Comparison of ENCODE assay signal across 8 mouse cellular contexts in the genomic region with DNA sequence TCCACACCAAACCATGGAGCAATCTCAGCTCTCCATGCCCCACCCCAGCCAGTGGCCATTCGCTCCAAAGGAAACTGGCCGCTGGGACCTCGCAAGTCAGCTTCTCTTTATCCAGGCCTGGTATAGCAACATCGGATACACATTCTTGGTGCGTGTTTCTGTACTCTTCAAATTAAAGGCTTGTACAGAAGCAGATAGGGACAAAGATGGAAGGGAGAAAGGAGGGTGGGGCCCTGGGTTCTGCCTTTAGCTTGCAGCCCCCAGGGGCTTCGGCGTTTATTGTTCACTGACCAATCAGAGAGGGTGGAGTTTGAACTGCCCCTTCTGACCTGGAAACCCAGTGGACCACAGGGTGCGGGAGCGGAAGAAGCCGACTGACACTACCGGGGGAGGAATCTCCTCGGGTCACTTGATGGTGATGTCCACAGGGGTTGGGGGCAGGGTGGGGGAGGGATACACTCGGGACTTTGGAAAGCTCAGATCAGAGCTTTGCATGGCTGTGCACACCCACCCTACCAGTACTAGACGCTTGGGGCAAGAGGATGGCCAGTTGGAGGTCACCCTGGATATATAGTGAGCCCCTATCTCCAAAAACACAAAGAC. TPM values are rescaled to one million over a fixed set of nuclear protein-coding genes. Genes with fewer than 3 reads are reported as not detected.
DNase-seq lines count a peak whose midpoint lies in the region; ATAC-seq and TF ChIP-seq lines count a peak whose summit lies in the region.

No protein-coding gene starts in this region.

- H3K79me2 ChIP-seq in heart, adult 2 months (replicated peaks; ENCODE audit: control insufficient read depth, insufficient read depth, low read length) = no peaks in the 10 kb centered on the region

- peak; percentile 27; the same call in 1 of the 2 replicates for ATAC-seq in hindbrain, embryonic 13.5 days (ENCODE audit: low FRiP score)
- no peak for ATAC-seq in limb, embryonic 15.5 days (ENCODE audit: insufficient number of reproducible peaks, low FRiP score, low TSS enrichment, low read depth)

- no peak for TF ChIP-seq CTCF in heart, adult 2 months (IDR thresholded peaks at IDR 0.05)

- H3K4me3 ChIP-seq in heart, adult 2 months = peak overlapping the region; percentile 65
- H3K4me3 ChIP-seq in hindbrain, embryonic 13.5 days = peak overlapping the region; percentile 76
- H3K4me3 ChIP-seq in limb, embryonic 15.5 days = peak overlapping the region; percentile 73

- peak overlapping the region; percentile 70 for H3K27ac ChIP-seq in heart, adult 2 months
- peak overlapping the region; percentile 88 for H3K27ac ChIP-seq in hindbrain, embryonic 13.5 days
- no peak overlapping the region; the same call in 1 of the 2 replicates for H3K27ac ChIP-seq in limb, embryonic 15.5 days

- intact Hi-C loops in heart, adult 2 months (cut with DNase I) = loop anchor here (2.0 to 5.0 kb wide), 2 partner anchors 23 to 142 kb away; a partner anchor contains a TSS
- intact Hi-C loops in heart, postnatal 25 days (cut with DNase I) = loop anchor here (5.0 to 10.0 kb wide), 2 partner anchors 85 to 142 kb away; no protein-coding TSS in a partner anchor
- intact Hi-C loops in left cerebral cortex, postnatal 4 days (cut with DNase I) = loop anchor here (5.0 kb wide), 2 partner anchors 42 to 57 kb away; no protein-coding TSS in a partner anchor

- no peaks in the 10 kb centered on the region for H3K9me3 ChIP-seq in hindbrain, embryonic 13.5 days
- H3K9me3 ChIP-seq in limb, embryonic 15.5 days = no peaks in the 10 kb centered on the region

- H3K9ac ChIP-seq in heart, adult 2 months (ENCODE audit: low read depth, low read length) = peak overlapping the region; percentile 94; the same call in 1 of the 2 replicates
- H3K9ac ChIP-seq in hindbrain, embryonic 13.5 days = peak overlapping the region; percentile 87
- peak overlapping the region; percentile 84 for H3K9ac ChIP-seq in limb, embryonic 15.5 days

- no peak for TF ChIP-seq POLR2A in heart, adult 2 months (IDR thresholded peaks at IDR 0.05; ENCODE audit: insufficient read depth, low read depth, low read length)

- DNase-seq in heart, adult 2 months = peak; percentile 45 to 53
- DNase-seq in heart, postnatal 25 days (ENCODE audit: low spot score) = no peak
- DNase-seq in embryo, embryonic 10.5 days (ENCODE audit: low spot score) = peak; percentile 63
- peak; percentile 65 for DNase-seq in retina, postnatal 1 day
- no peak for DNase-seq in cerebellum, postnatal 4 days (ENCODE audit: low spot score in 2 of 2)
- no peak for DNase-seq in left cerebral cortex, postnatal 4 days

- peaks cover 3% of the 10 kb centered on the region for H3K4me1 ChIP-seq in heart, adult 2 months (ENCODE audit: control insufficient read depth, insufficient read depth, low read length)
- peaks cover 58% of the 10 kb centered on the region for H3K4me1 ChIP-seq in hindbrain, embryonic 13.5 days (replicated peaks)
- H3K4me1 ChIP-seq in limb, embryonic 15.5 days = peaks cover 42% of the 10 kb centered on the region

- peak overlapping the region; percentile 83 for H3K4me2 ChIP-seq in hindbrain, embryonic 13.5 days
- H3K4me2 ChIP-seq in limb, embryonic 15.5 days = peak overlapping the region; percentile 83

- no peak for TF ChIP-seq EP300 in heart, adult 2 months (IDR thresholded peaks at IDR 0.05; ENCODE audit: insufficient read depth, low read depth, low read length)

- H3K27me3 ChIP-seq in heart, adult 2 months (ENCODE audit: control insufficient read depth, insufficient read depth, low read length) = no peaks in the 10 kb centered on the region
- H3K27me3 ChIP-seq in hindbrain, embryonic 13.5 days = no peaks in the 10 kb centered on the region
- no peaks in the 10 kb centered on the region for H3K27me3 ChIP-seq in limb, embryonic 15.5 days

- 31% methylated on average over 14 of the region's 14 CpGs for WGBS in heart, adult 2 months
- WGBS in hindbrain, embryonic 13.5 days = 8% methylated on average over 14 of the region's 14 CpGs
- WGBS in limb, embryonic 15.5 days = 27% methylated on average over 14 of the region's 14 CpGs

- no peaks in the 10 kb centered on the region for H3K36me3 ChIP-seq in heart, adult 2 months (ENCODE audit: control insufficient read depth, insufficient read depth, low read length)
- peaks cover 12% of the 10 kb centered on the region; the same call in 1 of the 2 replicates for H3K36me3 ChIP-seq in hindbrain, embryonic 13.5 days
- no peaks in the 10 kb centered on the region for H3K36me3 ChIP-seq in limb, embryonic 15.5 days

RNA-seq across cellular contexts. Expression of a gene that starts 0.8 kb away (rescaled TPM):
- 10 to 100 TPM; 17.5 to 20.4 TPM for total RNA-seq in heart, adult 2 months (2021)
- polyA plus RNA-seq in heart, adult 2 months (2012; rRNA removed) = 16.5 and 23.2 TPM in 2 replicates
- 10 to 100 TPM; 17.3 to 20.2 TPM for total RNA-seq in heart, postnatal 25 days (2021)
- 98.1 and 106 TPM in 2 replicates for polyA plus RNA-seq in hindbrain, embryonic 13.5 days (2015; fragmentation: Nextera tagmentation; extraction: Ambion mirVana)
- 55.1 and 65.4 TPM in 2 replicates for polyA plus RNA-seq in limb, embryonic 15.5 days (2015; fragmentation: Nextera tagmentation; extraction: Ambion mirVana)
- total RNA-seq in left cerebral cortex, postnatal 4 days (2021) = 100 to 1,000 TPM; 208 to 215 TPM

RNA-seq across cellular contexts. Expression of a gene that starts 22.5 kb away (rescaled TPM):
- total RNA-seq in heart, adult 2 months (2021) = 1 to 10 TPM; 2.6 to 2.7 TPM
- 5.7 and 6.0 TPM in 2 replicates for polyA plus RNA-seq in heart, adult 2 months (2012; rRNA removed)
- 1 to 10 TPM; 2.3 to 3.3 TPM for total RNA-seq in heart, postnatal 25 days (2021)
- polyA plus RNA-seq in hindbrain, embryonic 13.5 days (2015; fragmentation: Nextera tagmentation; extraction: Ambion mirVana) = 14.6 and 14.8 TPM in 2 replicates
- polyA plus RNA-seq in limb, embryonic 15.5 days (2015; fragmentation: Nextera tagmentation; extraction: Ambion mirVana) = 13.0 and 13.5 TPM in 2 replicates
- total RNA-seq in left cerebral cortex, postnatal 4 days (2021) = 10 to 100 TPM in 1 of 2 experiments, 1 to 10 TPM in 1; 8.9 to 11.8 TPM

Comparison
In these comparisons a context has a peak if more than half of its experiments do, and no peak if none do; other contexts are left out.
1. DNase-seq: peak in heart, adult 2 months (2 of 2), embryo, embryonic 10.5 days (single experiment) and retina, postnatal 1 day (single experiment); none in heart, postnatal 25 days (single experiment), cerebellum, postnatal 4 days (0 of 2) and left cerebral cortex, postnatal 4 days (single experiment).
2. RNA of a gene that starts 0.8 kb away (total RNA-seq): 208 to 215 TPM in left cerebral cortex, postnatal 4 days; 17.5 to 20.4 TPM in heart, adult 2 months and 17.3 to 20.2 TPM in heart, postnatal 25 days; every median in the first group is over 4 times any median in the second.
3. Peak in every context shown above with its lines, with median percentiles within 50 percentile points of each other: H3K4me3 ChIP-seq and H3K9ac ChIP-seq.